Mouse (Mus musculus): ENCODE measurements around the gene Duxbl2. TPM values are rescaled to one million over a fixed set of nuclear protein-coding genes. Genes with fewer than 3 reads are reported as not detected.

Duxbl2 gene
- total RNA-seq (2023): not detected in 4 replicates

GRCm38 (mm10) chr14:26118150-26118549 lies at the start of gene Duxbl2:
Gene Duxbl2, plus strand, starts transcription at chr14:26118349.

GRCm38 (mm10) chr14:26081216-26081615 lies 36.9 kb upstream of the Duxbl2 start, which contains the start of gene Cphx2:
Gene Cphx2, plus strand, starts transcription at chr14:26081516.

DNA sequence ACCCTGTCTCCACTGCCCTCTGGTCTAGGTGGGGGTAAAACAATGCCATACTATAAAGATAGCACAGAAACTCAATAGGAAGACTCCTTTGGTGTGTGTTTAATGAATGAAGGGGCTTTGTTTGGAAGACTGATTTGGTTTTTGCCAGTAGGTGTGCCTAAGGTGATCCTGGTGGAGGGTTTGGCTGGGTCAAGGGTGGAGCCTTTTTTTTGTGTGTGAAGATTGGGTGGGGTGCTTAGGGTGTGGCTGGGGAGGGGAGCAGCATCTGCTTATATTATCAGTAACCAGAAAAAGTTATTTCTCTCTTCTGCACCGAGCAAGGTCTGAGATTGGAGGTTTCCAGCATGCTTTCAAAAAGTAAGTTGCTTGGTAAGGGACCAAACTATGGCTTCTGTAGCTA lies 36.2 kb upstream of the Duxbl2 start, which contains the start of gene Cphx3:
Gene Cphx3, plus strand, starts transcription at position 301 of the 400 bp plus-strand sequence.

Other genes starting within 250 kb of the Duxbl2 start
- gene Plac9a, start 215.2 kb upstream of the Duxbl2 start, total RNA-seq (2023): not detected in 4 replicates
- gene Tmem254a, start 190.7 kb upstream of the Duxbl2 start, total RNA-seq (2023): 4.9 to 7.0 TPM (median 6.6 TPM) in 4 replicates
- gene Cphx1, start 180.0 kb upstream of the Duxbl2 start, total RNA-seq (2023): not detected in 4 replicates
- not detected in 4 replicates for gene Duxbl1, start 139.8 kb upstream of the Duxbl2 start, total RNA-seq (2023)
- gene Gm9780, start 75.6 kb upstream of the Duxbl2 start, total RNA-seq (2023): not detected in 4 replicates
- 12.3 to 19.9 TPM (median 17.0 TPM) in 4 replicates for gene Tmem254c, start 51.0 kb upstream of the Duxbl2 start, total RNA-seq (2023)
- not detected in 4 replicates for gene Cphx2, start 36.8 kb upstream of the Duxbl2 start, total RNA-seq (2023)
- not detected in 4 replicates for gene Cphx3, start 36.1 kb upstream of the Duxbl2 start, total RNA-seq (2023)
- gene Plac9b, start 64.1 kb downstream of the Duxbl2 start, total RNA-seq (2023): not detected in 4 replicates
- 3.6 to 8.0 TPM (median 6.2 TPM) in 4 replicates for gene Tmem254b, start 88.7 kb downstream of the Duxbl2 start, total RNA-seq (2023)
- not detected in 4 replicates for gene Duxbl3, start 139.6 kb downstream of the Duxbl2 start, total RNA-seq (2023)